Comparison of ENCODE assay signal across 8 mouse cellular contexts in genomic region chr5:117358248-117358630, GRCm38 (mm10). TPM values are rescaled to one million over a fixed set of nuclear protein-coding genes. Genes with fewer than 3 reads are reported as not detected.
DNase-seq lines count a peak whose midpoint lies in the region; ATAC-seq and TF ChIP-seq lines count a peak whose summit lies in the region.

No protein-coding gene starts in this region.

- H3K36me3 ChIP-seq in lung, embryonic 15.5 days = no peaks in the 10 kb centered on the region
- no peaks in the 10 kb centered on the region for H3K36me3 ChIP-seq in intestine, embryonic 15.5 days

- DNase-seq in lung, postnatal 10 days = no peak
- peak; percentile 27 for DNase-seq in brain, embryonic 14.5 days (ENCODE audit: low read depth)
- no peak for DNase-seq in spleen, postnatal 10 days (ENCODE audit: low spot score in 2 of 2)
- no peak for DNase-seq in left cerebral cortex, postnatal 10 days (ENCODE audit: extremely low spot score in 1 of 2, low spot score in 2 of 2)
- no peak for DNase-seq in T-cell, adult 2 months (ENCODE audit: low spot score)

- no peaks in the 10 kb centered on the region for H3K9me3 ChIP-seq in lung, embryonic 15.5 days
- no peaks in the 10 kb centered on the region for H3K9me3 ChIP-seq in intestine, embryonic 15.5 days

- WGBS in lung, embryonic 15.5 days = 8% methylated on average over 6 of the region's 6 CpGs
- 11% methylated on average over 6 of the region's 6 CpGs for WGBS in intestine, embryonic 15.5 days
- WGBS in olfactory bulb, adult 2 months = 2% methylated on average over 6 of the region's 6 CpGs

- H3K4me1 ChIP-seq in lung, embryonic 15.5 days = peaks cover 72% of the 10 kb centered on the region
- H3K4me1 ChIP-seq in intestine, embryonic 15.5 days (replicated peaks) = peaks cover 40% of the 10 kb centered on the region
- H3K4me1 ChIP-seq in olfactory bulb, adult 2 months (ENCODE audit: control insufficient read depth, insufficient read depth, low read length) = peaks cover 26% of the 10 kb centered on the region

- H3K4me3 ChIP-seq in lung, embryonic 15.5 days = peak overlapping the region; percentile 98
- peak overlapping the region; percentile 93 for H3K4me3 ChIP-seq in intestine, embryonic 15.5 days (replicated peaks)
- H3K4me3 ChIP-seq in olfactory bulb, adult 2 months (ENCODE audit: insufficient read depth, low read depth, low read length) = peak overlapping the region; percentile 96

- TF ChIP-seq POLR2A in brain, embryonic 14.5 days (IDR thresholded peaks at IDR 0.05; ENCODE audit: borderline replicate concordance, extremely low read depth, insufficient read depth, insufficient read length, poor library complexity, severe bottlenecking) = no peak
- no peak for TF ChIP-seq POLR2A in olfactory bulb, adult 2 months (IDR thresholded peaks at IDR 0.05; ENCODE audit: insufficient read depth, low read depth, low read length)

- ATAC-seq in lung, embryonic 15.5 days (ENCODE audit: borderline replicate concordance, extremely low read depth, low FRiP score, low TSS enrichment) = no peak
- no peak for ATAC-seq in intestine, embryonic 15.5 days

- TF ChIP-seq CTCF in brain, embryonic 14.5 days (IDR thresholded peaks at IDR 0.05; ENCODE audit: borderline replicate concordance, extremely low read depth, insufficient read depth, insufficient read length) = no peak
- no peak for TF ChIP-seq CTCF in olfactory bulb, adult 2 months (IDR thresholded peaks at IDR 0.05; ENCODE audit: insufficient read depth, low read depth, low read length)

- H3K4me2 ChIP-seq in lung, embryonic 15.5 days = peak overlapping the region; percentile 86
- H3K4me2 ChIP-seq in intestine, embryonic 15.5 days (replicated peaks) = peak overlapping the region; percentile 83

- H3K27me3 ChIP-seq in lung, embryonic 15.5 days = no peaks in the 10 kb centered on the region
- H3K27me3 ChIP-seq in intestine, embryonic 15.5 days (replicated peaks) = no peaks in the 10 kb centered on the region

- peak overlapping the region; percentile 96 for H3K9ac ChIP-seq in lung, embryonic 15.5 days
- H3K9ac ChIP-seq in intestine, embryonic 15.5 days = peak overlapping the region; percentile 91

- H3K27ac ChIP-seq in lung, embryonic 15.5 days = no peak overlapping the region
- peak overlapping the region; percentile 94 for H3K27ac ChIP-seq in intestine, embryonic 15.5 days
- peak overlapping the region; percentile 83; the same call in 1 of the 2 replicates for H3K27ac ChIP-seq in olfactory bulb, adult 2 months (ENCODE audit: insufficient read depth, low read depth, low read length)

- intact Hi-C loops in left cerebral cortex, postnatal 10 days (cut with DNase I) = no loop called here

RNA-seq across cellular contexts. Expression of gene Wsb2, which starts 1.1 kb away (rescaled TPM):
- polyA plus RNA-seq in lung, embryonic 15.5 days (2015; fragmentation: Nextera tagmentation; extraction: Ambion mirVana) = 68.3 and 69.8 TPM in 2 replicates
- 225 and 256 TPM in 2 replicates for polyA plus RNA-seq in brain, embryonic 14.5 days (2012; rRNA removed)
- polyA plus RNA-seq in intestine, embryonic 15.5 days (2015; fragmentation: Nextera tagmentation; extraction: Ambion mirVana) = 82.6 and 94.5 TPM in 2 replicates
- polyA plus RNA-seq in olfactory bulb, adult 2 months (2012; ENCODE audit: insufficient read depth, insufficient read length, low replicate concordance, missing spikeins) = not detected in 2 replicates
- 100 to 1,000 TPM; 462 to 490 TPM for total RNA-seq in left cerebral cortex, postnatal 10 days (2021)

RNA-seq across cellular contexts. Expression of gene Rfc5, which starts 30.6 kb away (rescaled TPM):
- 128 and 130 TPM in 2 replicates for polyA plus RNA-seq in lung, embryonic 15.5 days (2015; fragmentation: Nextera tagmentation; extraction: Ambion mirVana)
- 20.6 and 42.0 TPM in 2 replicates for polyA plus RNA-seq in brain, embryonic 14.5 days (2012; rRNA removed)
- polyA plus RNA-seq in intestine, embryonic 15.5 days (2015; fragmentation: Nextera tagmentation; extraction: Ambion mirVana) = 95.5 and 104 TPM in 2 replicates
- polyA plus RNA-seq in olfactory bulb, adult 2 months (2012; ENCODE audit: insufficient read depth, insufficient read length, low replicate concordance, missing spikeins) = not detected in 2 replicates
- 10 to 100 TPM; 18.0 to 23.5 TPM for total RNA-seq in left cerebral cortex, postnatal 10 days (2021)

RNA-seq across cellular contexts. Expression of gene Vsig10, which starts 39.4 kb away (rescaled TPM):
- 15.8 and 16.6 TPM in 2 replicates for polyA plus RNA-seq in lung, embryonic 15.5 days (2015; fragmentation: Nextera tagmentation; extraction: Ambion mirVana)
- polyA plus RNA-seq in brain, embryonic 14.5 days (2012; rRNA removed) = 2.5 and 2.6 TPM in 2 replicates
- polyA plus RNA-seq in intestine, embryonic 15.5 days (2015; fragmentation: Nextera tagmentation; extraction: Ambion mirVana) = 14.1 and 16.8 TPM in 2 replicates
- not detected in 2 replicates for polyA plus RNA-seq in olfactory bulb, adult 2 months (2012; ENCODE audit: insufficient read depth, insufficient read length, low replicate concordance, missing spikeins)
- total RNA-seq in left cerebral cortex, postnatal 10 days (2021) = 1 to 10 TPM; 2.0 to 2.2 TPM

RNA-seq across cellular contexts. Expression of gene Ksr2, which starts 55.6 kb away (rescaled TPM):
- polyA plus RNA-seq in lung, embryonic 15.5 days (2015; fragmentation: Nextera tagmentation; extraction: Ambion mirVana) = 0.34 and 0.58 TPM in 2 replicates
- polyA plus RNA-seq in brain, embryonic 14.5 days (2012; rRNA removed) = 1.6 and 6.4 TPM in 2 replicates
- 0.44 and 0.46 TPM in 2 replicates for polyA plus RNA-seq in intestine, embryonic 15.5 days (2015; fragmentation: Nextera tagmentation; extraction: Ambion mirVana)
- 57.9 TPM in 1 of 2 replicates, not detected in the other for polyA plus RNA-seq in olfactory bulb, adult 2 months (2012; ENCODE audit: insufficient read depth, insufficient read length, low replicate concordance, missing spikeins)
- total RNA-seq in left cerebral cortex, postnatal 10 days (2021) = 10 to 100 TPM; 31.3 to 32.5 TPM

Comparison
In these comparisons a context has a peak if more than half of its experiments do, and no peak if none do; other contexts are left out.
1. RNA of gene Rfc5, which starts 30.6 kb away (polyA plus RNA-seq): 128 to 130 TPM in lung, embryonic 15.5 days, 95.5 to 104 TPM in intestine, embryonic 15.5 days and 20.6 to 42.0 TPM in brain, embryonic 14.5 days; not detected in olfactory bulb, adult 2 months; every median in the first group is over 10 times any median in the second.
2. Peak in every context shown above with its lines, with median percentiles within 50 percentile points of each other: H3K4me3 ChIP-seq.